Mouse (Mus musculus): ENCODE measurements at regions not wholly inside any gene's neighbourhood (a gene's known extent, or its start where the extent isn't known, plus 50 kb on each side); places are given as distances from the start of the nearest gene placed in this dataset.

DNA sequence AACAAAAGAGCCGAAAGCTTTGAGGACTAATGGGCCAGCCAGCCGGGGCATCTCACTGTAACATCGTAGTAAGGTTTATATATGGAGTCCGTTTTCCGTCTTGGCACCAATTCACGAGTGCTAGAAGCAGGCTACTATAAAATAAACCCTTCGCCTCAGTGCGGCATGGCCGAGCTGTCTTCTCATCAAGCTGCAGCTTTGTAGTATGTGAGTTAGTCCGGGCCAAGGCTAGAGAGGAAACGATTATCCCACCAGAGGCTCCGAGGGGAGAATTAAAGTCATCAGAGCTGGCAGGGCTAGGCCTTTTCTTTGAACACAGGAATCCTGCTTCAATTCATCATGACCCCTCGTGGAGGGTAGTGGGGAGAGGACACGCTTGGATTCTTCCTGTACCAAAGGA, 138.9 kb upstream of the Arglu1 start:
- H3K4me3 ChIP-seq (ENCODE audit: low read depth, low read length) = no peak overlapping the region
- 42% methylated on average over 14 of the region's 14 CpGs for WGBS
- H3K27ac ChIP-seq (ENCODE audit: low read depth, low read length) = no peak overlapping the region
- no peaks in the 10 kb centered on the region for H3K27me3 ChIP-seq (ENCODE audit: control insufficient read depth, insufficient read depth, low read length)
- H3K36me3 ChIP-seq (ENCODE audit: control insufficient read depth, insufficient read depth, low read length) = no peaks in the 10 kb centered on the region
- no peak overlapping the region for H3K9ac ChIP-seq (replicated peaks; ENCODE audit: low read depth, low read length)
- H3K4me1 ChIP-seq (ENCODE audit: control insufficient read depth, insufficient read depth, low read length) = 0 out of 2 replicates have a peak, but pooled peaks cover 4% of the 10 kb centered on the region
- ATAC-seq (ENCODE audit: low read depth) = no peak
- no peak overlapping the region for H3K4me2 ChIP-seq (ENCODE audit: low read depth, low read length)
- H3K9me3 ChIP-seq (ENCODE audit: control insufficient read depth, low read length) = no peaks in the 10 kb centered on the region

DNA sequence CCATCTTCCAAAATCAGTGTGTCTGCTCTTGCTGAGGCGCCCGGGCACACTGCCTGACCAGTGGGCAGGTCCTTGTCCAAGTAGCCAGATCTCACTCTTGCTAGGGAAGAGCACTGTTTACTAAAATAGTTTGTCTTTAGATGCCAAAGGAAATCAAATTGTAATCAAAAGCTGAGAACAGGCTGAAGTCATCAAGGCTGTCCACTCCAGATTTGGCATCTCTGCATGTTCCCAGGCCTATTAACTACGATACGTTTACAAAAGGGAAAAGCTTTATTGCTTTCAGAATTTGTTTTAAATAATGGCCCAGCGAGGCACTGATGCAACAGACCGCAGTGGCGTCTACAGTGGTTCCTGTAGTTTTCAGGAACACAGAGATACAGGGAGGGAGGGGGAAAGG, 137.2 kb upstream of the Arglu1 start:
- H3K4me3 ChIP-seq (ENCODE audit: low read depth, low read length) = no peak overlapping the region
- no peak for ATAC-seq (ENCODE audit: low read depth)
- H3K36me3 ChIP-seq (ENCODE audit: control insufficient read depth, insufficient read depth, low read length) = no peaks in the 10 kb centered on the region
- H3K27ac ChIP-seq (ENCODE audit: low read depth, low read length) = no peak overlapping the region
- no peaks in the 10 kb centered on the region for H3K9me3 ChIP-seq (ENCODE audit: control insufficient read depth, low read length)
- no peak overlapping the region for H3K4me2 ChIP-seq (ENCODE audit: low read depth, low read length)
- 0 out of 2 replicates have a peak, but pooled peaks cover 4% of the 10 kb centered on the region for H3K4me1 ChIP-seq (ENCODE audit: control insufficient read depth, insufficient read depth, low read length)
- H3K9ac ChIP-seq (replicated peaks; ENCODE audit: low read depth, low read length) = no peak overlapping the region
- H3K27me3 ChIP-seq (ENCODE audit: control insufficient read depth, insufficient read depth, low read length) = no peaks in the 10 kb centered on the region
- 81% methylated on average over 7 of the region's 7 CpGs for WGBS

DNA sequence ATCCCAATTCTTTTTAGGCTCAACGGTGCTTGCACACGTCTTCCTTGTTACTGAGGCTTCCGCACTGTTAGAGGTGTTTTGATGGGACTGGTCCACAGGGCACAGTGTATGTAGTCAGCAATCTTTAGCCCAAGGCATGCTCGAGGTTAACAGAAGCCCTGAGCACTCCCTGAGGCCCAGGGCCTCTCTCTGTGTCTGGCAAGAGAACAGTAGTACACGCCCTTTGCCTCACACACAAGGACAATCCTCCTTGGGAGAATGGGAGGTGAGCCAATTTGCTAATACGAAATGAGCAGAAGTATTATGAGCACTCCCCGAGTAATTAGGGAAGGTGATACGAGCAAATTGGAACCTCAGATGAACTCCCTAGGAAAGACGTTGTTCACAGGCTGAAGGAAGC, 136.5 kb upstream of the Arglu1 start:
- H3K4me1 ChIP-seq (ENCODE audit: control insufficient read depth, insufficient read depth, low read length) = 0 out of 2 replicates have a peak, but pooled peaks cover 4% of the 10 kb centered on the region
- no peak overlapping the region for H3K4me2 ChIP-seq (ENCODE audit: low read depth, low read length)
- 67% methylated on average over 9 of the region's 9 CpGs for WGBS
- H3K27ac ChIP-seq (ENCODE audit: low read depth, low read length) = no peak overlapping the region
- no peak overlapping the region for H3K4me3 ChIP-seq (ENCODE audit: low read depth, low read length)
- no peaks in the 10 kb centered on the region for H3K9me3 ChIP-seq (ENCODE audit: control insufficient read depth, low read length)
- no peaks in the 10 kb centered on the region for H3K27me3 ChIP-seq (ENCODE audit: control insufficient read depth, insufficient read depth, low read length)
- no peaks in the 10 kb centered on the region for H3K36me3 ChIP-seq (ENCODE audit: control insufficient read depth, insufficient read depth, low read length)
- H3K9ac ChIP-seq (replicated peaks; ENCODE audit: low read depth, low read length) = no peak overlapping the region
- ATAC-seq (ENCODE audit: low read depth) = no peak

DNA sequence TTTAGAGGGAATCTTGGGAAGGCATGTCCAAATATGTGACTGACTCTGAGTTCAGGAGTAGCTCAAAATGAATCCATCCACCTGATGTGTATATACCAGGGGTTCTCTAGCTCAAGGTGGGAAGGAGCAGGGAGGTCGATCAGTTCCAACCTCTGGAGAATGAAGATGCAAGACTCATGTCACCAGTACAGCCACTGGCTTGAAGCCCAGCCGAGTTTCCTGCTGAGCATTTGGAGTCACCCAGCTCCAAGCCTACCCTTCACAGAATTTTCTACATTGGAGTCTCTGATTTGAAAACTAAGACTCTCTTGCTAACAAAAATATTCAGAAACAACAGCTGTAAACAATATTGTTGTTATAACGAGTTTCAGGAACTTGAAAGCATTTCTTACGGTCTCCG, 134.6 kb upstream of the Arglu1 start:
- Histone ChIP-seq H3K9me3 (ENCODE audit: control insufficient read depth, low read length) (no peaks in the 10 kb centered on the region), H3K4me2 (ENCODE audit: low read depth, low read length) (no peak overlapping the region), H3K4me3 (ENCODE audit: low read depth, low read length) (no peak overlapping the region), H3K9ac (replicated peaks; ENCODE audit: low read depth, low read length) (no peak overlapping the region), H3K36me3 (ENCODE audit: control insufficient read depth, insufficient read depth, low read length) (no peaks in the 10 kb centered on the region), H3K27me3 (ENCODE audit: control insufficient read depth, insufficient read depth, low read length) (no peaks in the 10 kb centered on the region), H3K27ac (ENCODE audit: low read depth, low read length) (no peak overlapping the region), H3K4me1 (ENCODE audit: control insufficient read depth, insufficient read depth, low read length) (0 out of 2 replicates have a peak, but pooled peaks cover 4% of the 10 kb centered on the region)
- 73% methylated on average over 5 of the region's 5 CpGs for WGBS
- ATAC-seq (ENCODE audit: low read depth) = no peak

DNA sequence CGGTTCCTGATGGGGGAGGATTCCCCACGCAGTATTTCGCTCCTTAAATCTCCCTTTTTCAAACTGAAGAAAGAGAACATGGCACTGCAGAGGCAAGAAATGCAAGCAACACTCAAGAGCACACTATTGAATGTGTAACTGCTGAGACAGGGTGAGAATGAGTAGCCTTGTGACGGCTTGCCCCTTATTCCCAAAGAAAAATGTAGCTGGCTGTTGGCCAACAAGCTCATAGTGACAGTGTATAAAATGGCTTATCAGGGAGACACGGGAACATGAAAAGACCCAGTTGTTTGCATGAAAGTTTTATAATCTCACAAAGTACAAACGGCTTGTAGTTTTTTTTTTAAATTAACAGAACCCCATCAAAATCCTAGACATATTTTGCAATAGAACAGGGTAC, 130.8 kb upstream of the Arglu1 start:
- no peaks in the 10 kb centered on the region for H3K27me3 ChIP-seq (ENCODE audit: control insufficient read depth, insufficient read depth, low read length)
- no peak overlapping the region for H3K4me2 ChIP-seq (ENCODE audit: low read depth, low read length)
- WGBS = 60% methylated on average over 6 of the region's 6 CpGs
- H3K9me3 ChIP-seq (ENCODE audit: control insufficient read depth, low read length) = no peaks in the 10 kb centered on the region
- H3K4me3 ChIP-seq (ENCODE audit: low read depth, low read length) = no peak overlapping the region
- H3K27ac ChIP-seq (ENCODE audit: low read depth, low read length) = no peak overlapping the region
- ATAC-seq (ENCODE audit: low read depth) = no peak
- H3K36me3 ChIP-seq (ENCODE audit: control insufficient read depth, insufficient read depth, low read length) = no peaks in the 10 kb centered on the region
- H3K4me1 ChIP-seq (ENCODE audit: control insufficient read depth, insufficient read depth, low read length) = no peaks in the 10 kb centered on the region
- H3K9ac ChIP-seq (replicated peaks; ENCODE audit: low read depth, low read length) = no peak overlapping the region

GRCm38 (mm10) chr8:8820614-8821013, 130.3 kb upstream of the Arglu1 start:
- no peak for ATAC-seq (ENCODE audit: low read depth)
- WGBS = 63% methylated on average over 6 of the region's 6 CpGs

GRCm38 (mm10) chr8:8819233-8819931, 129.1 kb upstream of the Arglu1 start:
- H3K36me3 ChIP-seq (ENCODE audit: control insufficient read depth, insufficient read depth, low read length) = no peaks in the 10 kb centered on the region
- no peaks in the 10 kb centered on the region for H3K27me3 ChIP-seq (ENCODE audit: control insufficient read depth, insufficient read depth, low read length)
- no peak for ATAC-seq (ENCODE audit: low read depth)
- no peak overlapping the region for H3K4me2 ChIP-seq (ENCODE audit: low read depth, low read length)
- no peak overlapping the region for H3K27ac ChIP-seq (ENCODE audit: low read depth, low read length)
- no peak overlapping the region for H3K9ac ChIP-seq (replicated peaks; ENCODE audit: low read depth, low read length)
- no peaks in the 10 kb centered on the region for H3K4me1 ChIP-seq (ENCODE audit: control insufficient read depth, insufficient read depth, low read length)
- WGBS = 87% methylated on average over 9 of the region's 9 CpGs
- no peak overlapping the region for H3K4me3 ChIP-seq (ENCODE audit: low read depth, low read length)
- no peaks in the 10 kb centered on the region for H3K9me3 ChIP-seq (ENCODE audit: control insufficient read depth, low read length)

More at GRCm38 (mm10) chr8:8820614-8821013, 130.3 kb upstream of the Arglu1 start:
- Histone ChIP-seq H3K4me1 (ENCODE audit: control insufficient read depth, insufficient read depth, low read length) (no peaks in the 10 kb centered on the region), H3K9ac (replicated peaks; ENCODE audit: low read depth, low read length) (no peak overlapping the region), H3K9me3 (ENCODE audit: control insufficient read depth, low read length) (no peaks in the 10 kb centered on the region), H3K36me3 (ENCODE audit: control insufficient read depth, insufficient read depth, low read length) (no peaks in the 10 kb centered on the region), H3K27ac (ENCODE audit: low read depth, low read length) (no peak overlapping the region), H3K4me2 (ENCODE audit: low read depth, low read length) (no peak overlapping the region), H3K27me3 (ENCODE audit: control insufficient read depth, insufficient read depth, low read length) (no peaks in the 10 kb centered on the region), H3K4me3 (ENCODE audit: low read depth, low read length) (no peak overlapping the region)

DNA sequence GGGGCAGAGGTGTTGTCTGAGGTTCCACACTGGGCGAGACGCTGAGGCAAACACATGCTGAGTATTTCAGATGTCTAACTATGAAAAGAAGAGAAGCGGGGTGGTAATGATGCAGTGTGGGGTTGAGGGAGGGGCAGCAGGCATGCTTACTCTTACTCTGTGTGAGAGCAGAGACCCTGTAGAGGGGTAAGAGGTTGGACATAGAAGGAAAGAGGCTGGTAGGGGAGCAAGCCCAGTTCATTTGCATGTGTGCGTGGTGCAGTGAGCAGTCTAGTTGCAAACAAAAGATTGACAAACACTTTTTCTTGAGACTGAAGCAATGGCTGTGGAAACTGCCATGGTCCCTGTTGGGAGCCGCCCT, 122.5 kb upstream of the Arglu1 start:
- no peak overlapping the region for H3K4me3 ChIP-seq (ENCODE audit: low read depth, low read length)
- H3K36me3 ChIP-seq (ENCODE audit: control insufficient read depth, insufficient read depth, low read length) = no peaks in the 10 kb centered on the region
- no peak overlapping the region for H3K4me2 ChIP-seq (ENCODE audit: low read depth, low read length)
- 84% methylated on average over 5 of the region's 5 CpGs for WGBS
- no peaks in the 10 kb centered on the region for H3K27me3 ChIP-seq (ENCODE audit: control insufficient read depth, insufficient read depth, low read length)
- no peaks in the 10 kb centered on the region for H3K4me1 ChIP-seq (ENCODE audit: control insufficient read depth, insufficient read depth, low read length)
- no peak for ATAC-seq (ENCODE audit: low read depth)
- H3K27ac ChIP-seq (ENCODE audit: low read depth, low read length) = no peak overlapping the region
- no peaks in the 10 kb centered on the region for H3K9me3 ChIP-seq (ENCODE audit: control insufficient read depth, low read length)
- no peak overlapping the region for H3K9ac ChIP-seq (replicated peaks; ENCODE audit: low read depth, low read length)

- WGBS = 87% methylated on average over 21 of the region's 21 CpGs
Observed at GRCm38 (mm10) chr8:8812051-8812806, 121.9 kb upstream of the Arglu1 start.

More at GRCm38 (mm10) chr8:8812051-8812806, 121.9 kb upstream of the Arglu1 start:
- H3K4me3 ChIP-seq (ENCODE audit: low read depth, low read length) = no peak overlapping the region
- ATAC-seq (ENCODE audit: low read depth) = no peak
- no peak overlapping the region for H3K27ac ChIP-seq (ENCODE audit: low read depth, low read length)
- H3K36me3 ChIP-seq (ENCODE audit: control insufficient read depth, insufficient read depth, low read length) = no peaks in the 10 kb centered on the region
- no peaks in the 10 kb centered on the region for H3K4me1 ChIP-seq (ENCODE audit: control insufficient read depth, insufficient read depth, low read length)
- H3K27me3 ChIP-seq (ENCODE audit: control insufficient read depth, insufficient read depth, low read length) = no peaks in the 10 kb centered on the region
- no peak overlapping the region for H3K9ac ChIP-seq (replicated peaks; ENCODE audit: low read depth, low read length)
- H3K9me3 ChIP-seq (ENCODE audit: control insufficient read depth, low read length) = no peaks in the 10 kb centered on the region
- no peak overlapping the region for H3K4me2 ChIP-seq (ENCODE audit: low read depth, low read length)

Measured in neural tube, embryonic 14.5 days (tissue).